Mouse (Mus musculus): ENCODE measurements around the gene Gata5. TPM values are rescaled to one million over a fixed set of nuclear protein-coding genes. Genes with fewer than 3 reads are reported as not detected.
A peak's percentile ranks its signal among the peaks of the same experiment; 100 is the strongest.

Gene Gata5
- total and polyA plus RNA-seq, 3 experiments, result not detected

- Histone ChIP-seq H3K36me3 (ENCODE audit: control insufficient read depth in 1 of 2, insufficient read depth in 2 of 2, low read length in 2 of 2) (no peaks in the 10 kb centered on the region), H3K9me3 (replicated peaks; ENCODE audit: insufficient read depth, low read length) (no peaks in the 10 kb centered on the region), H3K4me1 (ENCODE audit: control insufficient read depth in 1 of 2, insufficient read depth in 2 of 2, low read length in 2 of 2) (no peaks in the 10 kb centered on the region; a peak in 1 of 4 replicates), H3K79me2 (ENCODE audit: control insufficient read depth, insufficient read depth, low read length, poor library complexity) (no peaks in the 10 kb centered on the region), H3K27me3 (ENCODE audit: control insufficient read depth in 1 of 2, insufficient read depth in 2 of 2, low read length in 2 of 2) (no peaks in the 10 kb centered on the region; a peak in 1 of 4 replicates), H3K9ac (ENCODE audit: control insufficient read depth, low read depth, low read length, poor library complexity, severe bottlenecking) (no peak overlapping the region), H3K27ac (ENCODE audit: control insufficient read depth, low read depth, low read length) (no peak overlapping the region), H3K4me3 (ENCODE audit: control insufficient read depth in 1 of 2, insufficient read depth in 1 of 2, low read depth in 2 of 2, low read length in 2 of 2) (no peak overlapping the region)
- TF ChIP-seq KAT2A (conservative IDR thresholded peaks at IDR 0.05; ENCODE audit: low read depth, low read length) (no peak), CTCF (IDR thresholded peaks at IDR 0.05 in 2 of 3, conservative IDR thresholded peaks at IDR 0.05 in 1 of 3; ENCODE audit: control insufficient read depth in 1 of 3, insufficient read depth in 1 of 3, low read depth in 2 of 3, low read length in 3 of 3, poor library complexity in 1 of 3, severe bottlenecking in 1 of 3) (peak in 2 of 3 experiments; percentile 7 to 19; a peak in 2 of 6 replicates)
- DNase-seq (ENCODE audit: low read depth, low spot score), result no peak
Measured at GRCm38 (mm10) chr2:180304554-180304953, 29.9 kb downstream of the Gata5 start.

DNA sequence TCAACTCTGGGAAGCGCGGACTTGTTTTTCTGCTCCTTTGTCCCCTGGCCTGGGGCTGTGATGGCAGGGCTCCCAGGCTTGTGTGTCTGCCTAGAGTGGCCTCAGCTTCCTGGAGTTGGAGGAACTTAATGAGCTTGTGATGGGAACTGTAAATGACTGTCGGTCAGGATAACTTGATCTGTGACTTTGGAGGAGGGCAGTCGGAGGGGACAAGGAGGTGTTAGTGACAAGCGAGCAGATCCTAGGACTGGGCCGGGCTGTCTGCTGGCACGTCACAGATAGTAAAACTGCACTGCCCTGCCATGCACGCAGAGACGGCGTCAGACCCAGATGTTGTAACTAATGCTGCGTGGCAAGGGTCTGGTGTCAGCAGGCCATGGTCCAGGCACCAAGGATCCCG, 31.0 kb downstream of the Gata5 start:
- Histone ChIP-seq H3K36me3 (ENCODE audit: control insufficient read depth in 1 of 2, insufficient read depth in 2 of 2, low read length in 2 of 2) (no peaks in the 10 kb centered on the region), H3K9ac (ENCODE audit: control insufficient read depth, low read depth, low read length, poor library complexity, severe bottlenecking) (no peak overlapping the region), H3K27me3 (ENCODE audit: control insufficient read depth in 1 of 2, insufficient read depth in 2 of 2, low read length in 2 of 2) (no peaks in the 10 kb centered on the region; a peak in 1 of 4 replicates), H3K4me3 (ENCODE audit: control insufficient read depth in 1 of 2, insufficient read depth in 1 of 2, low read depth in 2 of 2, low read length in 2 of 2) (no peak overlapping the region), H3K27ac (ENCODE audit: control insufficient read depth, low read depth, low read length) (no peak overlapping the region), H3K79me2 (ENCODE audit: control insufficient read depth, insufficient read depth, low read length, poor library complexity) (no peaks in the 10 kb centered on the region), H3K4me1 (ENCODE audit: control insufficient read depth in 1 of 2, insufficient read depth in 2 of 2, low read length in 2 of 2) (no peaks in the 10 kb centered on the region; a peak in 1 of 4 replicates), H3K9me3 (replicated peaks; ENCODE audit: insufficient read depth, low read length) (no peaks in the 10 kb centered on the region)
- no peak for DNase-seq (ENCODE audit: low read depth, low spot score)
- TF ChIP-seq MYB (IDR thresholded peaks at IDR 0.05; ENCODE audit: low read depth, low read length) (no peak), RCOR1 (IDR thresholded peaks at IDR 0.05; ENCODE audit: low read depth, low read length) (no peak), E2F4 (IDR thresholded peaks at IDR 0.05; ENCODE audit: borderline replicate concordance, low read depth, low read length) (no peak), GATA1 (IDR thresholded peaks at IDR 0.05; ENCODE audit: low read depth, low read length) (no peak), TBP (IDR thresholded peaks at IDR 0.05; ENCODE audit: low read depth, low read length) (no peak)

DNA sequence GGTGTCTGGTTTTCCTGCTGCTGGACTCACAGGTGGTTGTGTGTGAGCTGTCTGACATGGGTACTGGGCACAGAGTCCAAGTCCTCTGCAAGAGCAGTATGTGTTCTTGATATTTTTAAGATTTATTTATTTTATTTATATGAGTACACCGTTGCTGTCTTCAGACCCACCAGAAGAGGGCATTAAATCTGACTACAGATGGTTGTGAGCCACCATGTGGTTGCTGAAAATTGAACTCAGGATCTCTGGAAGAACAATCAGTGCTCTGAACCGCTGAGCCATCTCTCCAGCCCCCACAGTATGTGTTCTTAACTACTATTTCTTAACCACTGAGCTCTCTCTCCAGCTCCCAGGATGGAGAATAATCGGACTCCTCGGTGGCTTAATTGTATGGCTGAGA, 32.3 kb downstream of the Gata5 start:
- Histone ChIP-seq H3K9me3 (replicated peaks; ENCODE audit: insufficient read depth, low read length) (no peaks in the 10 kb centered on the region), H3K36me3 (ENCODE audit: control insufficient read depth in 1 of 2, insufficient read depth in 2 of 2, low read length in 2 of 2) (no peaks in the 10 kb centered on the region), H3K9ac (ENCODE audit: control insufficient read depth, low read depth, low read length, poor library complexity, severe bottlenecking) (no peak overlapping the region), H3K4me1 (ENCODE audit: control insufficient read depth in 1 of 2, insufficient read depth in 2 of 2, low read length in 2 of 2) (no peaks in the 10 kb centered on the region; a peak in 1 of 4 replicates), H3K79me2 (ENCODE audit: control insufficient read depth, insufficient read depth, low read length, poor library complexity) (no peaks in the 10 kb centered on the region), H3K27ac (ENCODE audit: control insufficient read depth, low read depth, low read length) (no peak overlapping the region), H3K27me3 (ENCODE audit: control insufficient read depth in 1 of 2, insufficient read depth in 2 of 2, low read length in 2 of 2) (no peaks in the 10 kb centered on the region; a peak in 2 of 4 replicates), H3K4me3 (ENCODE audit: control insufficient read depth in 1 of 2, insufficient read depth in 1 of 2, low read depth in 2 of 2, low read length in 2 of 2) (no peak overlapping the region)
- no peak for TF ChIP-seq ZMIZ1 (IDR thresholded peaks at IDR 0.05; ENCODE audit: low read depth, low read length)
- TF ChIP-seq SMC3 (IDR thresholded peaks at IDR 0.05; ENCODE audit: low read depth, low read length), result 0 out of 2 replicates have a peak, but pooled peaks have one; percentile 4
- peak in 1 of 3 experiments; percentile 38; a peak in 2 of 6 replicates for TF ChIP-seq CTCF (IDR thresholded peaks at IDR 0.05 in 2 of 3, conservative IDR thresholded peaks at IDR 0.05 in 1 of 3; ENCODE audit: control insufficient read depth in 1 of 3, insufficient read depth in 1 of 3, low read depth in 2 of 3, low read length in 3 of 3, poor library complexity in 1 of 3, severe bottlenecking in 1 of 3)
- no peak for TF ChIP-seq TCF12 (IDR thresholded peaks at IDR 0.05; ENCODE audit: low read depth, low read length)
- no peak for TF ChIP-seq ZKSCAN1 (IDR thresholded peaks at IDR 0.05; ENCODE audit: low read depth, low read length)
- TF ChIP-seq JUND (IDR thresholded peaks at IDR 0.05; ENCODE audit: low read depth, low read length), result no peak
- TF ChIP-seq MXI1 (IDR thresholded peaks at IDR 0.05; ENCODE audit: low read depth, low read length), result no peak
- TF ChIP-seq MYB (IDR thresholded peaks at IDR 0.05; ENCODE audit: low read depth, low read length), result no peak
- peak; percentile 14 for DNase-seq (ENCODE audit: low read depth, low spot score)

Data from MEL (cell line).